Mouse (Mus musculus) thymus, postnatal 0 days (tissue): ENCODE results near the gene Rbms1. TPM values are rescaled to one million over a fixed set of nuclear protein-coding genes. Genes with fewer than 3 reads are reported as not detected.

Experiments
- DNase-seq: peaks from one replicate; pipeline ENCODE4 v3.0.0-alpha.2; 2015; ENCODE audit warnings: low spot score
- polyA plus RNA-seq: library from polyadenylated mRNA; unstranded; fragments of >200 nt; fragmentation: Nextera tagmentation; extraction: Ambion mirVana; gene quantifications from 2 replicates; pipeline ENCODE4 v1.2.1, GENCODE M21; 2015

The Rbms1 gene
- polyA plus RNA-seq, 1 experiment from 2014 or later: 76.9 TPM

- DNase-seq: no peak
These were observed 82.8 kb downstream of the Rbms1 start for GRCm38 (mm10) chr2:60879966-60880788.

GRCm38 (mm10) chr2:60879141-60879818 lies 83.7 kb downstream of the Rbms1 start:
- DNase-seq: no peak

- no peak for DNase-seq
These were observed 85.2 kb downstream of the Rbms1 start for GRCm38 (mm10) chr2:60877543-60878386.

GRCm38 (mm10) chr2:60876891-60877290 lies 86.1 kb downstream of the Rbms1 start:
- no peak for DNase-seq

- DNase-seq: no peak
These were observed 90.7 kb downstream of the Rbms1 start for GRCm38 (mm10) chr2:60872095-60872811.

GRCm38 (mm10) chr2:60871001-60871400 lies 92.0 kb downstream of the Rbms1 start:
- DNase-seq: no peak

- no peak for DNase-seq
These were observed 92.5 kb downstream of the Rbms1 start for GRCm38 (mm10) chr2:60870450-60870849.

- no peak for DNase-seq
These were observed 93.8 kb downstream of the Rbms1 start for GRCm38 (mm10) chr2:60869001-60869743.

- peak; percentile 42 for DNase-seq
These were observed 94.8 kb downstream of the Rbms1 start for GRCm38 (mm10) chr2:60868060-60868662.

- DNase-seq: no peak
These were observed 95.7 kb downstream of the Rbms1 start for GRCm38 (mm10) chr2:60867304-60867703.

GRCm38 (mm10) chr2:60865869-60866268 lies 97.1 kb downstream of the Rbms1 start:
- no peak for DNase-seq

- DNase-seq: no peak
These were observed 98.0 kb downstream of the Rbms1 start for GRCm38 (mm10) chr2:60864977-60865376.

GRCm38 (mm10) chr2:60864256-60864795 lies 98.7 kb downstream of the Rbms1 start:
- DNase-seq: no peak

- DNase-seq: no peak
These were observed 99.2 kb downstream of the Rbms1 start for GRCm38 (mm10) chr2:60863827-60864226.

GRCm38 (mm10) chr2:60862913-60863711 lies 99.9 kb downstream of the Rbms1 start:
- DNase-seq: no peak

- no peak for DNase-seq
These were observed 104.9 kb downstream of the Rbms1 start for GRCm38 (mm10) chr2:60858116-60858515.

GRCm38 (mm10) chr2:60856097-60856496 lies 106.9 kb downstream of the Rbms1 start:
- DNase-seq: no peak

GRCm38 (mm10) chr2:60855006-60855405 lies 108.0 kb downstream of the Rbms1 start:
- DNase-seq: peak; percentile 30

GRCm38 (mm10) chr2:60851898-60852297 lies 111.1 kb downstream of the Rbms1 start:
- DNase-seq: no peak
